Mouse (Mus musculus): ENCODE measurements around the gene Sema5a.

Gene Sema5a

GRCm38 (mm10) chr15:32619199-32619598, 374.6 kb downstream of the Sema5a start:
- in situ Hi-C loops (cut with MseI, MboI): no loop called here

GRCm38 (mm10) chr15:32623037-32623739, 378.6 kb downstream of the Sema5a start:
- in situ Hi-C loops (cut with MseI, MboI): no loop called here

- in situ Hi-C loops (cut with MseI, MboI): no loop called here
These were observed 379.5 kb downstream of the Sema5a start for GRCm38 (mm10) chr15:32624106-32624505.

GRCm38 (mm10) chr15:32626031-32626430, 381.4 kb downstream of the Sema5a start:
- in situ Hi-C loops (cut with MseI, MboI): no loop called here

- in situ Hi-C loops (cut with MseI, MboI): no loop called here
These were observed 389.1 kb downstream of the Sema5a start for GRCm38 (mm10) chr15:32633713-32634112.

GRCm38 (mm10) chr15:32637879-32638278, 393.3 kb downstream of the Sema5a start:
- in situ Hi-C loops (cut with MseI, MboI): no loop called here

DNA sequence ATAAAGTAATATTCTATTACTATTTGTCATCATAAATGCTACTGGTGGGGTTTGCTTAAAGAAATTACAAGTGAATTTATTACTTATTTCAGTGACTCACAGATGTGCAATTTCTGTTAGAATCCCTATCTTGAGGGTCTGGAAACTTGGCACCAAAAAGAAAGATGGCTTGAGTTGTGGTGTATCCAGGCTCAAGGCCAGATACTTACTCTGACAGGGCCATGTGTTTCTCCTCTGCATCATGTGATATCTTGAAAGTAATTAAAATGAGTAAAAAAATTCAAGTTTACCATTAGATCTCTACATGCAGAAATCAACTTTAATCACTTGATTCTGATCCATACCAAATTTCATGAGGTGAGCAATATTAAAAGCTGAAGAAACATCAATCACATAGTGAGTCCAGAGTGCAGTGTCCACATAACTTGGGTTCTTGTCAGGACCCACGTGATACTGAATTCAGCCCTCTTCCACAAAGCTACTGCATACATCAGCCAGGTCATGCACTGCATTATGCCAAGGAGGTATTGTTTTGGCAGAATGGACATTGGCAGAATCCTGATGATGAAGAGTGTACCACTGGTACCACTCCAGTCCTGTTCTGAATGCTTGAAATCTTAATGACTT, 402.6 kb downstream of the Sema5a start:
- in situ Hi-C loops (cut with MseI, MboI): no loop called here

GRCm38 (mm10) chr15:32654046-32654445, 409.4 kb downstream of the Sema5a start:
- in situ Hi-C loops (cut with MseI, MboI): no loop called here

GRCm38 (mm10) chr15:32656017-32656416, 411.4 kb downstream of the Sema5a start:
- in situ Hi-C loops (cut with MseI, MboI): no loop called here

GRCm38 (mm10) chr15:32676446-32676845, 431.8 kb downstream of the Sema5a start:
- in situ Hi-C loops (cut with MseI, MboI): no loop called here

GRCm38 (mm10) chr15:32685152-32685551, 440.5 kb downstream of the Sema5a start:
- in situ Hi-C loops (cut with MseI, MboI): no loop called here

DNA sequence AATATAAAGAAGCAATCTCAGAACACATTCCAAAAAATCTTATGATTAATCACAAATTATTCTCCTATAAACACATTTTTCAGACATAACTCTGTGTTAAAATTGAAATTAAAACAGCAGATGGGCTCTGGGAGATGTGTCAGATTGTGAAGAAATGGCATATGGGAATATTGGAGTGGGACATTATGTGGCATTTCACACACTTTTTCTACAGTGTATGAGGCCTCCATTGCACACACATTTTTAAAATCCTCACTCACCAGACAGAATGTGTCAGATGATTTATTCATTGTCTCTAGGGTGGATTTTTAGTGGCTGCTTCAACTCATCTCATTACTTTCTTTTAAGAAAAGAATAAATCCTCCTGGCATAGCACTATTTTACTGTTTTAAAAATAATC, 446.4 kb downstream of the Sema5a start:
- in situ Hi-C loops (cut with MseI, MboI): no loop called here

DNA sequence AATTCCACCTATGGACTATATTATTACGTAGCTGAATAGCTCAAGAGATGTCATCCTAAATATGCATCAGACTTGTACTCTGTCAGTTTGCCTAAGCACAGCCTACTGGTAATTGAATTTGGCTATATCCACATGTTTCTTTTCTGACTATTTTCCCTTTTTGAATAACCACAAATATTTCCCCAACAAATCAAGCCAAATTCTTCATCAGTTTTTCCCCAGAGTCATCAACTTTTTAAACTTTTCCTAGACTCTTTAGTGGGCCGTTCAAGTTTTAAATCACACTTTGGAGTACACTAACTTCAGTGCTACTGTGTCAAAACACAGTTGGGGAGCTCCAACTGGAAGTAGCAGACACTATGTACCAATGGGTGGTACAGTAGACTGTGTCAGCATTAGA, 448.4 kb downstream of the Sema5a start:
- in situ Hi-C loops (cut with MseI, MboI): no loop called here

DNA sequence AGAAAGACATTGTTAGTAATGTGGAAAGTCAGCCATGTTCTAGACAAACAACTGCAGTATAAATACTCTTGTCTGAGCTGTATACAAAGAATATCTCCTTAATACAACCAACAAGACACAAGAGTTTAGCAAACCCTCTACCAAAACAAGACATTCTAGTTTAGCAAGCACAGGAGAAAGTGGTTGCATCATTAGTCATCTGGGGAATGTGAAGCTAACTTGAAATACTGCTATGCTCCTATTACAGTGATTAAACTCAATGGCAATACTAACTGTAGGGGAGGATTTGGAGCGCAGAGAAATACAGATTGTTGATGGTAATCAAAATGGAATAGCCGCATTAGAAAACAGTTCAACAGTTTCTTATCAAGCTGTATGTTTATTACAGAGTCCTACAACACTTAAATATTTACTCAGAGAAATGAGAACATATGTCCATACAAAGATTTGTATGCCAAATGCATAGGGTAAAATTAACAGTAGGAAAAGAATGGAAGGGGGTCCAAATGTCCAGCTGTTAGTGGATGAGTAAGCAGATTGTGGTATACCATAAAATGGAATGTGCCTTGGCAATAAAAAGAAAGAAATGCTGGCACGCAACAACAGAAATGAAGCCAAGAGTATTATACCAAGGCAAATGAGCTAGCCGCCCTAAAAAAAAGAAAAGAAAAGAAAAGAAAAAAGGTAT, 472.8 kb downstream of the Sema5a start:
- in situ Hi-C loops (cut with MseI, MboI): loop anchor here (25.0 kb wide), 1 partner anchor 480 kb away; the partner anchor contains the start of gene Sema5a (in 2 of the 2)

DNA sequence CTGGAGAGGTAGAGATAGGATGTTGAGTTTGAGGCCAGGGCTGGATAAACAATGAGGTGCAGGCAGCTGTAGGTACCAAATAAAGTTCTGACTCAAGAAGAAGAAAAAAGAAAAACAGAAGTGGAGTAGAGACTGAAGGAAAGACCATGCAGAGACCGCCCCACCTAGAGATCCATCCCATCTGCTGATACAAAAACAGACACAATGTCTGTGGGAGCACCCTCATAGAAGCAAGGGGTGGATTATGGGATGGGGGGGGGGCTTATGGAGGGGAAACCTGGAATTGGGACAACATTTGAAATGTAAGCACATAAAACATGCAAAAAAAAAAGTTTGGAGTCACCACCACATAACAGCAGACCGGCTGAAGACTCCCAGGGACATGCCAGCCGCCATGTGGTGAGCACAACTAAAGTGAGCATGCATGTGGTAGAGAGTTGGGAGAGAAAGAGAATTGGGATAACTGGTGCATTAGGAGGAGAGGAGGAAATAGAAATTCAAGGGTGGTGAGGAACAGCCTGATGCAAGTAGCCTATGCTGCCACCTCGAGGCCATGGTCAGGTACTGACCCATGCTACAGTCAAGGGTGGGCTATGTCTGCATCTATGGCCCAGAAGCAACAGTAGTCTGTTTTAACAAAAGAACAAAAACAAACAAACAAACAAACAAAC, 473.8 kb downstream of the Sema5a start:
- in situ Hi-C loops (cut with MseI, MboI): loop anchor here (25.0 kb wide), 1 partner anchor 481 kb away; the partner anchor contains the start of gene Sema5a (in 2 of the 2)

GRCm38 (mm10) chr15:32718964-32719311, 474.3 kb downstream of the Sema5a start:
- in situ Hi-C loops (cut with MseI, MboI): loop anchor here (25.0 kb wide), 1 partner anchor 482 kb away; the partner anchor contains the start of gene Sema5a (in 2 of the 2)

DNA sequence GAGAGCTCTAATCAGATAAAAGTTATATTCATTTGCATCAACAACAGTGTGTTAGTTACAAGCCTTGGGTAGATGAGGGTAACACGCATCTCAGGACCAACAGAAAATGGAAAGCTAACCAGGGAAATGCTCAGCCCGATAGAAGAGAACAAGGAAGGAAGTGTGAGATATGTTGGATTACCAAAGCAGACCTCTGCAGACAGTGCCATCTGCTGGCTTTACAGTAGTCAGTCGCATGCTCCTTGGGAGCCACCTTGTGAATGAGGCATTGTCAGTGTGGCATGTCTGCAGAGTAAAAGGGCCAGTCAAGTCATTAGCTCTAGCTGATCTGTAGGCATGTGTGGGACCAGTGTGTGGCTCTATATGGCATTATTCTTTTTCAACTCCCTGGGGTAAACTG, 486.2 kb downstream of the Sema5a start:
- in situ Hi-C loops (cut with MseI, MboI): no loop called here

Data from mouse trophoblast stem cell (cell line).